Mouse (Mus musculus) embryonic fibroblast, embryonic 13.5 days (primary cell): ENCODE results near the gene 4933430I17Rik. TPM values are rescaled to one million over a fixed set of nuclear protein-coding genes. Genes with fewer than 3 reads are reported as not detected.

Experiments used
- H3K27ac ChIP-seq: 2 replicates; pipeline ENCODE4 v1.5.1; 2012; ENCODE audit warnings: low read length, control low read depth, inconsistent platforms; ENCODE audit not compliant: insufficient read depth
- H3K4me1 ChIP-seq: 2 replicates; pipeline ENCODE4 v1.6.1; 2011; ENCODE audit warnings: low read length; ENCODE audit not compliant: control insufficient read depth, insufficient read depth
- H3K4me3 ChIP-seq: 2 replicates; pipeline ENCODE4 v1.5.1; 2011; ENCODE audit warnings: mild to moderate bottlenecking, control low read depth, low read length; ENCODE audit not compliant: insufficient read depth
- CTCF ChIP-seq: IDR thresholded peaks from 2 replicates; pipeline ENCODE4 v1.5.1; 2011; ENCODE audit warnings: mild to moderate bottlenecking, control low read depth, low read length, moderate library complexity, borderline replicate concordance; ENCODE audit not compliant: insufficient read depth
- POLR2A ChIP-seq: IDR thresholded peaks from 2 replicates; pipeline ENCODE4 v1.6.1; 2011; ENCODE audit warnings: low read depth, mild to moderate bottlenecking, control low read depth, low read length, moderate library complexity
- polyA plus RNA-seq: library from polyadenylated mRNA; stranded (reverse); fragments of >200 nt; gene quantifications from 2 replicates; pipeline ENCODE4 v1.2.4, GENCODE M21; 2011; ENCODE audit warnings: low read depth; ENCODE audit not compliant: missing spikeins, insufficient read length

4933430I17Rik gene
- polyA plus RNA-seq, 1 experiment: 0.39 TPM

DNA sequence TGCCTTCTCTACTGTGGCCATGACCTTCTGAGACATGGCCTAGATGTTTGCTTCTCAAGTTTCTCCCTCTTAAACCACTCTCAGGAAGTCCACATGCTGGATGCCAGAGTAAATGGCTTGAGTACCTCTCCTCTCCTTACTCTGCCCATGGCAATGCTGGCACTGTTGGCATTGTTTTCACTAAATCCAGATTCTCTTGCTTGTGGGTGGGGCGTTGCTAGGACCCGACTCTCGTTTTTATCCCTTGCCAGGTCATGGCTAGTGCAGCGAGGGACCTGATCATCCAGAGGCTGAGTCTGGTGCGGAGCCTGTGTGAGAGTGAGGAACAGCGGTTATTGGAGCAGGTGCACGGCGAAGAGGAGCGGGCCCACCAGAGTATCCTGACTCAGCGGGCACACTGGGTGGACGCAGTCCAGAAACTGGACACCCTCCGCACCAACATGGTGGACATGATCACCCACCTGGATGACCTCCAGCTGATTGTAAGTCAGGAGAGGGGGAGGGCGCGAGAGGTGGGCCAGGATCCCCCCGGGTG lies 38.9 kb upstream of the 4933430I17Rik start:
- Histone ChIP-seq H3K4me1 (no peaks in the 10 kb centered on the region), H3K4me3 (no peak overlapping the region), H3K27ac (no peak overlapping the region)
- no peak for TF ChIP-seq CTCF
- no peak for TF ChIP-seq POLR2A

- H3K4me3 ChIP-seq: no peak overlapping the region
- TF ChIP-seq POLR2A (no peak), CTCF (no peak)
- no peak overlapping the region for H3K27ac ChIP-seq
- H3K4me1 ChIP-seq: no peaks in the 10 kb centered on the region
Measured at GRCm38 (mm10) chr4:62487172-62487571, 38.0 kb upstream of the 4933430I17Rik start.

GRCm38 (mm10) chr4:62487914-62488313 lies 37.3 kb upstream of the 4933430I17Rik start:
- no peak overlapping the region for H3K27ac ChIP-seq
- TF ChIP-seq CTCF: no peak
- no peak for TF ChIP-seq POLR2A
- H3K4me1 ChIP-seq: no peaks in the 10 kb centered on the region
- no peak overlapping the region for H3K4me3 ChIP-seq

DNA sequence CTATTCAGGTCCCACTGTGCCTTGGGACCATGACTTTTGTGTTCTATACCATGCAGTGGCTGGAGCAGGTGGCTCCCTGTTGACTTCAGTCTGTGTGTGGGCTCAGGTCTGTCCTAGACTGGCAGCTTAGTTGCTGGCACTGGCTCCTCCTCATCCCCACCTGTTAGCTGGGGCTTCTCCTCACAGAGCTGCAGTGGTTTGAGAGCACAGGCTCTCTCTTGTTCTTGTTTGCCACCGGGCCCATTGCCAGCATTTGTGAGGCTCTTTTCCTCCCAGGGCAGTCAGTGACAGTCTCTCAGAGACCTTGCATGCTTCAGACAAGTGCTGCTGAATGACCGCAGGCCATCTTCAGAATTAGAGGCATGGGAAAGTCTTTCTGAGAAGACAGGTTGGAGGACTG lies 32.5 kb upstream of the 4933430I17Rik start:
- Histone ChIP-seq H3K4me1 (no peaks in the 10 kb centered on the region), H3K27ac (no peak overlapping the region), H3K4me3 (no peak overlapping the region)
- TF ChIP-seq POLR2A: no peak

DNA sequence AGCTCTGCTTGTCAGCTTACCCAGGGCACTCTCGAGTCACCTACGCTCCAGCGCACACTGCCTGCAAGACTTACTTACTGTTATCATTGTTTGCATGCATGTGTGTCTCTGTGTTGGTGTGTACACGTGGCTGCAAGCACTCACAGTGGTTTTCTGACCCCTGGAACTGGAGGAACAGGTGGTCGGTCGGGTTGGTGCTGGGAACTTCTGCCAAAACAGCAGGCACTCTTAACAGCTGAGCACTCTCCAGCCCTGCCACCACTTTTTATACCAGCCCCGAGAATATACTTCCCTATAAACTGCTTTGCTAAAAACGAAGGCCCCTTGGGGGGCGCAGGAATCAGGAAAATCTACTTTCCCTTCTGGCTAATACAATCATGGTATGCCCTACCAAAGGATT lies 30.9 kb upstream of the 4933430I17Rik start:
- no peak for TF ChIP-seq CTCF
- TF ChIP-seq POLR2A: no peak
- H3K4me1 ChIP-seq: no peaks in the 10 kb centered on the region
- no peak overlapping the region for H3K27ac ChIP-seq
- H3K4me3 ChIP-seq: no peak overlapping the region

DNA sequence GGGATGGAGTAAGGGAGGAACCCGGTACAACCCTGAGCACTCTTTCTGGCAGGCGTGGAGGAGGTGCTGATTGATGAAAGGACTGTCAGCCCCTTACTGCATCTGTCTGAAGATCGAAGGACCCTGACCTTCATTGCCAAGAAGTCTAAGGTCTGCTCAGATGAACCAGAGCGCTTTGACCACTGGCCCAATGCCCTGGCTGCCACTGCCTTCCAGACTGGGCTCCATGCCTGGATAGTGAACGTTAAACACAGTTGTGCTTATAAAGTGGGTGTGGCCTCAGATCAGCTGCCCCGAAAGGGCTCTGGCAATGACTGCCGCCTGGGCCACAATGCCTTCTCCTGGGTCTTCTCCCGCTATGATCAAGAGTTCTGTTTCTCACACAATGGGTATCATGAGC lies 29.2 kb upstream of the 4933430I17Rik start:
- TF ChIP-seq POLR2A: no peak
- no peak for TF ChIP-seq CTCF
- Histone ChIP-seq H3K4me1 (no peaks in the 10 kb centered on the region), H3K4me3 (no peak overlapping the region), H3K27ac (no peak overlapping the region)

- no peak overlapping the region for H3K4me3 ChIP-seq
- no peaks in the 10 kb centered on the region for H3K4me1 ChIP-seq
- no peak overlapping the region for H3K27ac ChIP-seq
- no peak for TF ChIP-seq CTCF
- TF ChIP-seq POLR2A: no peak
Measured at GRCm38 (mm10) chr4:62496815-62497214, 28.4 kb upstream of the 4933430I17Rik start.

GRCm38 (mm10) chr4:62500799-62501198 lies 24.4 kb upstream of the 4933430I17Rik start:
- Histone ChIP-seq H3K4me3 (no peak overlapping the region), H3K4me1 (no peaks in the 10 kb centered on the region), H3K27ac (no peak overlapping the region)
- no peak for TF ChIP-seq POLR2A
- no peak for TF ChIP-seq CTCF

DNA sequence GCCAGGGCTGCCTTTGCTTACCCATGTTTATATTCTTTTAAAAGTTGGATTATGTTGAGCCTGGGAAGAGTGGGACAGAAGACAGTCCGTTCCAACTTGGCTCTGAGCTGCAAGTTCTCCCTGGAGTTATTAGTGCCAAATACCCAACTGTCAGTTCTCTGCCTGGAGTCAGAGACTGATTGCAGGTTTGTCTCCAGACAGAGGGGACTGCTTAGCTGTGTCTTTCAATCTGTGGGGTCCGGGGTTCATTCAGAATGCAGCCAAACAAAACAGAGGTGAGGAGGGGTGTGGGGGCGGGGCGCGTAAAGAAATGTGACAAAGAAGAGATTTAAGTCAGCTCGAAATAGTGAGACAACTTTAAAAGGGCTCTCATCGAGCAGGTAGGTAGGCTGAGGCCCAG lies 23.6 kb upstream of the 4933430I17Rik start:
- H3K4me1 ChIP-seq: no peaks in the 10 kb centered on the region
- H3K27ac ChIP-seq: no peak overlapping the region
- H3K4me3 ChIP-seq: peak overlapping the region; percentile 73
- no peak for TF ChIP-seq POLR2A
- TF ChIP-seq CTCF: no peak

DNA sequence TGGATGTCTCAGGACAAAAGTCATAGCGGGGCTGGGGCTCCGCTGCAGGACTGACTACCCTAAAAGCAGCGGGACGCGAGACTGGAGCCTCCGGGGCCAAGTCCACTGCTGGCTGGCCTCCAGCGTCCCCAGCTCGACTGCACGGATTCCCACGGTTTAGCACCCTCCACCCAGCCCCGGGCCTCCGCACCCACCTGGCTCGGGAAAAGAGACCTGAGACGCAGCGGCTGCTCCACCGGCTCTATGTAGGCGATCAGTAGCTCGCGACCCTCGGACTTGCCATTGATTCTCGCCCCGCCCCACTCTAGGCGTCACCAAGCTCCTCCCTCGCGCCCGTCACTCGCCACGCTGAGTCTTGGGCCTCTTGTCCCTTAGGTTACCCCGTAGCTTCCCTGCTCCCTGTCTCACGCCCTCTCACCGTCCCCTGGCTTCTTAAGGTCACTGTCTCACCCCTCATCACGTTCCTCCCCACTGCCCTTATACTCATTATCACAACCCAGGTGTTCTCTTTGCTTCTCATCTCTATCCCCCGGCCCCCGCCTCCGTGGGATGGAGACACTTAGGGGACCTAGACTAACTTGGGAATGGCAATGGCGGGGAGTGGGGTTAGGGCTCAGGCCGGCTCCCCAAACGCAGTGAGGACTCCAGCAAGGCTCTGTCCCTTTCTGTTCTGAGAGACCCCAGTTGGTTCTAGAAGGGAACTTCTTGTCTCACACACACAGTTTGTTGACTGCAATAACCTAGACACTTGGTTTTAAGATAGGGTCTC lies 23.0 kb upstream of the 4933430I17Rik start:
- H3K4me1 ChIP-seq: no peaks in the 10 kb centered on the region
- no peak overlapping the region for H3K27ac ChIP-seq
- peak; percentile 89 for TF ChIP-seq POLR2A
- no peak for TF ChIP-seq CTCF
- peak overlapping the region; percentile 73 for H3K4me3 ChIP-seq
